Comparison of ENCODE assay signal across 22 mouse cellular contexts in the genomic region with DNA sequence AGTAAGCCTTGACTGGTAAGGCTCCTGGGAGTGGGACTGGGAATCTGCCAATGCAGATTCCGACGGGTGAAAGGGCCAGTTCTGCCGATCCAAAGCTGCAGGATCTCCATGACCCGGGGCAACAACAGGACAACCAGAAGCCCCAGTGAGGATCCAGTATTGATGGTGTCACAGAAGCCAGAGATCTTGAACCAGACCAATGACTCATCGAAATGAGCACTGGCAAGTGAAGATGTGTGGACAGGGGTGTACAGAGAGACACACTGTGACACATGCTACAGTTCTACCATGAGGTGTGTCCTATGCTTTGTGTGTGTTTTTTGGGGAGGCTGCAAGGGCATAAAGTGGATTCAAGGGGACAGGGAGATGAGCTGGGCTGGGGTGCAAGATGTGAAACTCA.
"Had no signal": no experiment of that assay in that cellular context is flagged by ENCODE, and none has a peak within 500 bp of the region (broad histone marks: within the 10 kb centered on the region; RNA-seq: fewer than 3 reads in every experiment).

No protein-coding gene starts in this region.

- H3K4me1 ChIP-seq: midbrain, embryonic 10.5 days; midbrain, embryonic 13.5 days; neural tube, embryonic 13.5 days had no signal

- DNase-seq: kidney, postnatal 25 days; layer of hippocampus, adult 9-11 months; left cerebral cortex, postnatal 4 days; liver, postnatal 0 days; lung, embryonic 14.5 days; lung, postnatal 10 days; lung, postnatal 36 days; retina, postnatal 1 day; thymus, adult 18-20 months; thymus, postnatal 36 days had no signal

- H3K9me3 ChIP-seq: limb, embryonic 15.5 days; midbrain, embryonic 10.5 days had no signal

- H3K4me3 ChIP-seq: layer of hippocampus, adult 2 months; limb, embryonic 12.5 days; limb, embryonic 15.5 days; megakaryocyte, embryonic 14.5 days; midbrain, embryonic 10.5 days; midbrain, embryonic 13.5 days; myocyte; neural tube, embryonic 13.5 days had no signal

- ATAC-seq: liver, postnatal 0 days; midbrain, embryonic 13.5 days; midbrain, embryonic 16.5 days had no signal

- H3K9ac ChIP-seq: limb, embryonic 12.5 days; limb, embryonic 15.5 days; liver, embryonic 14.5 days; liver, postnatal 0 days; lung, embryonic 14.5 days; midbrain, embryonic 13.5 days; neural tube, embryonic 13.5 days had no signal

- H3K27me3 ChIP-seq: limb, embryonic 12.5 days; limb, embryonic 15.5 days; megakaryocyte, embryonic 14.5 days; midbrain, embryonic 13.5 days; neural tube, embryonic 13.5 days had no signal

- H3K27ac ChIP-seq: kidney, postnatal 0 days; layer of hippocampus, adult 2 months; limb, embryonic 12.5 days; limb, embryonic 15.5 days; liver, embryonic 14.5 days; midbrain, embryonic 10.5 days; midbrain, embryonic 13.5 days; neural tube, embryonic 13.5 days had no signal

- H3K4me2 ChIP-seq: limb, embryonic 12.5 days; limb, embryonic 15.5 days; liver, embryonic 11.5 days; lung, embryonic 14.5 days; midbrain, embryonic 13.5 days; neural tube, embryonic 13.5 days had no signal
